Mouse (Mus musculus) mature B cell (primary cell): ENCODE data around the gene Epsti1.

Experiments used
- in situ Hi-C: fragments of 300-500 bp; cut with MboI; formaldehyde crosslinking; loops from 2 replicates; pipeline ENCODE4 v1.14.3; 2019

Gene Epsti1

DNA sequence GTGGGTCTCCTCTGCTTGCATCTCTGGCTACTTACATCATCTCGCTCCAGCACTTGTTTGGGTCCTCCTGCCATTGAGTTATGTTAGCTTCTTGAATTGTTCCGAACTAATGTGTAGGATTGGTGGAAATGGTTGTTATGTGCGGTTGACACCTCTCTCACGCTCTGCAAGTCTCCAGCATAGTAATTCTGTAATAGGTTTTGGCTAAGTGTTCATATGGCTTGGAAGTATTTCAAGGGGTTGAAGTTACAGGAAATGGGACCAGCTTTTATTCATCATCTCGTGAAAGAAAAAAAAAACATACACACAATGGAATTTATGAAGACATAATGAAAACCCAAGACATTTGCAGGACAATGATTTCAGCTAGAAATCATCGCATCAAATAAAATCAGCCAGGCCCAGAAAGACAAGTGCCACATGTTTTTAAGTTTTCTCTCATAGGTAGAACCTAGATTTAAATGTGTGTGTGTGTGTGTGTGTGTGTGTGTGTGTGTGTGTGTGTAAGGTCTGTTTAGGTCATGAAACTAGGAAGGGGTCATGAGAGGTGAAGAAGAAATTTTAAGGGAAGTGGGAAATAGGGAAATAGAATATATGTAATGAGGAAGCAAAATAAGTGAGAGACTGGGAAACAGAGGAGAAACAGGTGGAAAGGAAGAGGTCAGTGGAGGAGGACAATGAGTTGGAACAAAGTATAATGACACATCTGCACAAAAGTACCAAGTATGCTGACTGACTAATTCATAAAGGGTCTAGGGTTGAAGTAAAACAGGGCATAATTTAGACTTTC, 19.2 kb downstream of the Epsti1 start:
- in situ Hi-C loops = no loop called here

GRCm38 (mm10) chr14:77925414-77925813, 21.4 kb downstream of the Epsti1 start:
- in situ Hi-C loops = loop anchor here (25.0 kb wide), 1 partner anchor 788 kb away; no protein-coding TSS in a partner anchor

DNA sequence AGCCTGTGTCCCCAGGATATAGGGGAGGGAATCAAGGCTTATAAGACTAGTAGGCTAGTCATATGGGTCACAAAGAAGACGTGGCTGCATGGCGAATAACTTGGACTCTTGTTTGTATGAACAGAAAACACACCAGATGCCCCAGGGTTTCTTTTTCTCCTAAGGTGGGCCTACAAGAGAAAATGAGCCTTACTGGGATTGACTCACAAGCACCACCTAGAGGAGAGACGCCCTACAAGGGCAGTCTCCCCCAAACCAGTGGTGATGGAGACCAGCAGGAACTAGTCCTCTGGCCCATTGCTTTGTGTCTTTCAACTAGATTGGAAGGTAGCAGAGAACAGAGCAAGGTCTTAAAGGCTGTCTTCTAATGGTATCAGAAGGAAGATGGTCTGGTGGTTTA, 22.7 kb downstream of the Epsti1 start:
- in situ Hi-C loops = loop anchor here (25.0 kb wide), 1 partner anchor 789 kb away; no protein-coding TSS in a partner anchor

GRCm38 (mm10) chr14:77928021-77928420, 24.0 kb downstream of the Epsti1 start:
- in situ Hi-C loops = loop anchor here (25.0 kb wide), 1 partner anchor 791 kb away; no protein-coding TSS in a partner anchor

DNA sequence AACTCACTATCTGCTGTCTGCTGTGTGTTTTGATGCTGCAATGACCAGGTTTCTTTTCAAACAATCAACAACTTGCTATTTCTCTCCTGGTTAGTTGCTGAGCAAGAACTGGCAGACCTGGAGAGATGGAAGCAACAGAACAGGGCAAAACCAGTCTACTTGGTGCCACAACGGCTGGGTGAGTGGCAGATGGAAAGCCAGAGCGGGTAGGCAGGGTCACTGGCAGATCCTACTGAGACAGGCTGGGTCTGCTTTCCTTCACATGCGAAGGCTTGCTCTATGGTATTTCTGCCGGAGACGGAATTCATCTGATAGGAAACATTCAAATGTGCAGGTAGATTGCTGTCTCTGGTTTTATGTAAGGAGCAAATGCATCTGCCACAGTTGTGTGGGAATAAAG, 24.6 kb downstream of the Epsti1 start:
- in situ Hi-C loops = loop anchor here (25.0 kb wide), 1 partner anchor 791 kb away; no protein-coding TSS in a partner anchor

DNA sequence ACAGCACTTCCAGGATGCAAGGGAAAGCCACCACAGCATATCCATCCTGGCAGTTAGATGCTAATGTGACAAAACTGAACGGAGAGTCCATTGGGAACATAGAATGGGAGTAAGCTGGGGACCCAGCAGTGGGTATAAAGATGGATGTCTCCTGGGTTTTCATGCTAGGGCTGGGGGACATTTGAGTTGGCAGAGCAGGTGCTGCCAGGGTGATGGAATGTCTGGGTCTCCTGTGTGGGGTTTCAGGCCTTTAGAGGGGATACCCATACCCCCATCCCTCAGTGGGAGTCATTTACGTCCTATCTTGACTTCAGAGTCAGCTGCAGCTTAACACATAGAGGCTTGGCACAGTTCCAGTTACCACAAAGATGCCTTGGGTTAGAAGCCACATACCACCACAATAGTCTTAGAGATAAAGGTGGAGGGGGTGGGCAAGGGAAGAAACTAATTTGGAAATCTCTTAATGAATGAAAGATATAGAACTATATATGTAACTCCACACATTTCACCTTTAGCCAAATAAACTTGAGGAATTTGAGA, 25.2 kb downstream of the Epsti1 start:
- in situ Hi-C loops = loop anchor here (25.0 kb wide), 1 partner anchor 792 kb away; no protein-coding TSS in a partner anchor

DNA sequence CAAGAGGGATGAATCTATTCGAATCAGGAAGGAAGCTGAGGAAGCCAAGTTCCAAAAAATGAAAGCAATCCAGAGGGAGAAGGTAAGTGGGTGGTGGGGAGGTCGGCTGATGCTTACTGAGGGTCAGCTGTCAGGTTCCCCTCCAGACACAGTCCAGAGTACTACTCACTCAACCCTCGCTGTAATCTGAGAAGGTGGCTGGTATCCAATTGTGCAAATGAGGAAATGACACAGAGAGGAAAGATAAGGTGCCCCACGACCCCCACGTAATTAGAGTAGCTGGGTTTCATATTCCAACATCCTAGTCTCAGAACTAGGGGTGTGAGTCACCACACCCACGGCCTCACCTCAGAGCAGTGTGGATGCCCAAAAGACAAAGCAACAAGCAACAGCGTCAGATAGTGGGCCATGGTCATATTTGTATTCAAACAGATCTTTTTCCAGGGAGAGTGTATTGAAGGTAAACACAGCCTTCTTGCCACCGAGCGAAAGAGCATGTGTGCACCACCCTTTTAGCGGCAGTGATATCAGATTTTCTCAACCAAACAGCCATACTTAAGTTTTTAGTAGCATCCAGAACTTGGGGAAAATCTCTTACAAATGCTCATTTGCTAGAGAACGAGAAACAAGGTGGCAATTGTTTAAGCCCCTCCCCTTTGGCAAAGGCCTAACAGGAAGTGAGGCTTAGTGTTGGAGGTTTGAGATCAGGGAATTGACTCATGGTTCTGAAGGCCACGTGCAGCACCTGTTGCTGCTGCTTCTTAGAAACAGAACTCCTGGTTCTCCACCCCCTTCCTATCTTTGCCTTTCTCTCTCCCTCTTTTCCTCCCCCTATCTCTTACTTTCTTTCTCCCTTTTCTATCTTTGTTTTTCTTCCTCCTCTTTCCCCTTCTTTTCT, 28.4 kb downstream of the Epsti1 start:
- in situ Hi-C loops = loop anchor here (25.0 kb wide), 1 partner anchor 795 kb away; no protein-coding TSS in a partner anchor

DNA sequence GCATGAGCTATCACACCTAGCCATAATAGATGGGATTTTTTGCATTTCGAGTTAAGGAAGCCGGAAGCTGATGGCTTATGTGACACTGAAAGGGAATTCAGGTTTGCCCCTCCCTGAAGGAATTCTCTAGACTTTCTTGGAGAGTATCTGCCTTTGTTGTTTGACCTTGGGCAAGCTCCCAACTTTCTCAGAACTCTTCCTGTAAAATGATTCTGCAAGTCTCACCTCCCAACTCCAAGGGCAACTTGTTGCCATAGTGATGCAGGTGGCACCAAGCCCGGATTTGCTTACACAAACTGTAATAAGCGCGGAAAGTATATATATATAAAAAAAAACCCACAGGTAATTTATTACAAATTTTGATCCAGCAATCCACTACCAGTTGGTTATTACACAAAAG, 29.2 kb downstream of the Epsti1 start:
- in situ Hi-C loops = loop anchor here (25.0 kb wide), 1 partner anchor 796 kb away; no protein-coding TSS in a partner anchor

DNA sequence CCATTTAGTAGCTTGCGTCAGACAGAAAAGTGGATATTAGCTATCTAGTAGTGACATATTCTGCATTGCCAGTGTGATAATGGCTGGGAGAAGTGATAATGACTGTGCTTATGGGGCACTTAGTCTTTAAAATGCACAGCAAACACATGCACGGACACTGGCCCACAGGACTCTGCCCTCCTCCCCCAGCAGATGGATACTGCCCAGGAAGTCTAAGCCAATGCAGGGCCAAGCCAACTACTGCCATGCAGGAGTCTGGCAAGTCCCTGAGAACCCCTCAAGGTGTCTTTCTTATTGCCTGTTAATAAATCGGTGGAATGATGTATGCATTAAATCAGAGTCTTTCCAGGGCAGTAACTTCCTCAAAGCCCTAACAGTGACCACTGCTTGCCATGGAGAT, 30.4 kb downstream of the Epsti1 start:
- in situ Hi-C loops = loop anchor here (25.0 kb wide), 1 partner anchor 797 kb away; no protein-coding TSS in a partner anchor

DNA sequence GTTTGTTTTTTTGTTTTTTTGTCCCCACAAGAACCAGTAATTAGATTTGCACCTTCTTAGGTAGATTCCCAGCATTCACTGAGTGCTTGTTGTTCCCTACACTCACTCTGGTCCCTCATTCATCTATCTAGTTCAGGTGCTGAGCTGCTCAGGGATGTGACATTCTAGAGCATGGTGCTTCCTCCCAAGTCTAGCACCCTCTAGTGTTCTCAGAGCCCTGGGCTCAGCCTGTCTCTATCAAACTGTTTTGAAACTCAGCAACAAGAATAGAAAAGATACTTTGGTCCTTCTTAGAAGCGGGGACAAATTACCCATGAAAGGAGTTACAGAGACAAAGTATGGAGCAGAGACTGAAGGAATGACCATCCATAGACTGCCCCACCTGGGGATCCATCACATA, 37.1 kb downstream of the Epsti1 start:
- in situ Hi-C loops = loop anchor here (25.0 kb wide), 1 partner anchor 804 kb away; no protein-coding TSS in a partner anchor

- in situ Hi-C loops = loop anchor here (25.0 kb wide), 1 partner anchor 805 kb away; no protein-coding TSS in a partner anchor
Measured at GRCm38 (mm10) chr14:77942235-77942634, 38.2 kb downstream of the Epsti1 start.

DNA sequence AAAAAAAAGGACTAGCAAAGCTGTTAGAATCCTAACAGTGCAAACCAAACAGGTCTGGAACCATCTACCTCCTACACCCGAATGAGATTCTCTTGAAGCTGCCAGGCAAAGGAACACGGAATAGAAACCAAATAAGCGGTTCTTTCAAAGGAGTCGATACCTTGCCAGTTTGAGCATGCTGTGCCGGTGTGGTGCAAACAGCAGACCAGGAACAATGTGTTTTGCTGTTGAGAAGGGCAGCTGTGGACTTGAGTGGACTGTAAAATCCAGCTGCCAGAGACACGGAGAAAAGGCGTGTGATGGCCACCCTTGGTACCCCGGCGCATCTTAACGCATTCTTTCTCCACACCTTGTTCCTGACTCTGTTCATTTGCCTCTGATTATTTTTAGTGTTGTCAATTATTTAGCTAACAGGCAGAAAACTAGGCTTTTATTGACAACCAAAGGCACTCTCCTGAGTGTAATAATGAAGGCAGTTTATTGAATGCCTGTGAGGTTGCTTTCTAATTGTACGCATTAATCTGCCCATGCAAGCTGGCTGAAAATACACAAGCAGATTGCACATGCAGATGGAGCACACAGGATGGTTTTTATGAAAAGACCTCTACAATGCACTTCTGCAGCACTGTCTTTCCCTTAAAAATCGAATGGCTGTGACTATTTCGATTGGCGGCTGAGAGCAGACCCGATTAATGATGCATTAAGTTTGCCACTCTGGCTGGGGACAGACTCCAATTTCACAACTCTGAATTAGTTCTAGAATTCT, 38.9 kb downstream of the Epsti1 start:
- in situ Hi-C loops = loop anchor here (25.0 kb wide), 1 partner anchor 806 kb away; no protein-coding TSS in a partner anchor

DNA sequence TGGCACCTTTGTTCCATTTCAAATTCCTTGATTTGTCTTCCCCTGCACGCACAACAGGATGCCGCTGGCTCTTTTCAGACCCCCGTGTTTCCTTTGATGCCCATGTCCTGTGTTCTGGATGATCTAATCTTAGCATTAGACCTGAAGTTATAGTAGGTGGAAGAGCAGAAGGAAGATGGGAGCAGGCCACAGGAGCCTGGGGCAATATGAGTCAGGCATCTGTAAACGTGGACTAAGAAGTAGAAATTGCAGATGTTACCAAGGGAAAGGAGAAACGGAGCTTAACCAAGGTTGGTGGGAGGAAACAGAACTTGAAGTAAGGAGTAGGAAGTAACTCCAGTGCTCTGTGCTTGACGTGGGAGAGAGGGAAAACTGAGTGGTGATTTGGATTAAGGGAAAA, 57.7 kb downstream of the Epsti1 start:
- in situ Hi-C loops = no loop called here

DNA sequence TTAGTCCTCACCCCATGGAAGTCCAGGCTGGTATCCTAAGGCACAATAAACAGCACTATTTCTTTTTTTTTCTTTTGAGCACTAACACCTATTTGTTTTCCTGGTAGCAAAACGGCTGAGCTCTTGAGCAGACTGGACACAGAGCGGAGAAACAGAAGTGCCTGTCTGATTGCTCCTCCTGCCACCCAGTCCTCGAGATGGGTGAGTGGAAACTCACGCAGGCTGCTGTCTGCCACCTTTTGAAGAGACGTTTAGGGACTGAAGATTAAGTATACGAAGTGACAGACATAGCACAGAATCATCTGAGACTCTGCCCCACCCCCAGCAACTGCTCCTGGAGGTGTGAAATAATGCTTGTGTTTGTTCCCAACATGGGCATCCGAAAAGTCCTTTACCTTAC, 59.5 kb downstream of the Epsti1 start:
- in situ Hi-C loops = no loop called here

- in situ Hi-C loops = no loop called here
Measured at GRCm38 (mm10) chr14:77971355-77971754, 67.3 kb downstream of the Epsti1 start.

DNA sequence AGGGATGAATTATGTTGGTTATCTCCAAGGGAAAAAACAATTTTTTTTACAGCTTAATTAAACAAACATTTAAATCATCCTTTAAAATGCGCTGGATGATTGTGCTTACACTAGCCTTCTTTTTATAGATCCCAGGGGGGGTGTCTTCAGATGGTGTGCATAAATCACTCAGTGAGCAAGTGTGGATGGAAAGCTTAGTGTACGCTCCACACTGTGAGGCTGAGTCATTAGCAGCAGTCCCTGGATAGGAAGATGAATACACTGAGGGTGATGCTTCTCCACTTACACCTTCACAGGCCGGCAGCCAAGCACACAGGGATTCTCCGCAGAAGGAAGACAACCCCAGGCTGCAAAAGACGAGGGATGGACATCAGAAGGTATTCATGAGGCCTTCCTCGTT, 70.2 kb downstream of the Epsti1 start:
- in situ Hi-C loops = no loop called here

GRCm38 (mm10) chr14:77975702-77976101, 71.7 kb downstream of the Epsti1 start:
- in situ Hi-C loops = no loop called here

DNA sequence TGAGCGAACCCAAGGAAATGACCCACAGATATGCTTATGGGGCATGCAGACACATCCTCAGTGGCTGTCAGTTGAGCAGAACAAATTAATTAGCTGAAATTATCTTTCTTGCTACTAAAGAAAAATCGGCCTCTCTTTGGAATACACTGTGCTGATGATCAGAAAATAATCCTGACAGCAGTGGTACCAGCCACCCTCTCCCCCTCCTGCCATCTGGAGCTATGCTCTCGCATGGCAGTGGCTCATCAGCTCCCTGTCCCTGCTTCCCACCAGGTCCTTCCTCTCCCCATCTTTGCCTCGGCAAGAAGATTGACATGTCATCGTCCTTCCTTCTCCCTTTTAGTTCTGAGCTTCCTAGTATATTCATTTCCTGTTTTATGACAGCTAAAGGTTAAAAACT, 77.5 kb downstream of the Epsti1 start:
- in situ Hi-C loops = no loop called here

DNA sequence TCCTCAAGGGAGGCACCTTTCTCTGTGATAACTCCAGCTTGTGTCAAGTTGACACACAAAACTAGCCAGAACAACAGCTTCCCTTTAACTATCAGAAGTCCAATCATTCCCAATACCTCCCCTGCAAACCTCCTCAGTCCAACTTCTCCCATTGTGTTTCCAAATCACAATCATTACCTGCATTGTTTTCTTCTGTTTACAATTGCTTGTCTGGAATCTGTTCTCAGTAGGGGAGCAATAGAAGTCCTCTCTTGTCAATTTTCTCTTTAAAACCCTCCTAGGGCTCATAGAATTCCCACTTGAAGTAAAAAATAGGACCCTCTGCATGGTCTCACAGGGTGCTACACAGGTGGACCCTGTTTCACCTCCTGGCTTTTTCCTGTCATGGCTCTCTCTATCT, 93.7 kb downstream of the Epsti1 start:
- in situ Hi-C loops = no loop called here

GRCm38 (mm10) chr14:78004486-78004885, 100.4 kb downstream of the Epsti1 start:
- in situ Hi-C loops = no loop called here

- in situ Hi-C loops = no loop called here
Measured at GRCm38 (mm10) chr14:78008019-78008418, 104.0 kb downstream of the Epsti1 start.
